Mouse (Mus musculus) MEL (cell line): Measurements from ENCODE around the gene Cps1. TPM values are rescaled to one million over a fixed set of nuclear protein-coding genes. Genes with fewer than 3 reads are reported as not detected.

Experiments used
- DNase-seq: peaks from one replicate; pipeline ENCODE4 v3.0.0; 2011; ENCODE audit warnings: low read depth, low spot score
- H3K27ac ChIP-seq: 2 replicates; pipeline ENCODE4 v1.5.1; 2012; ENCODE audit warnings: low read depth, mild to moderate bottlenecking, control low read depth, low read length, moderate library complexity; ENCODE audit not compliant: control insufficient read depth
- H3K27me3 ChIP-seq, 2 experiments: fragments of 150-350 bp in 1 of 2; sonication (generic) in 1 of 2; 2 replicates each; pipeline ENCODE4 v1.6.1; 2012; ENCODE audit warnings: low read length in 2 of 2, mild to moderate bottlenecking in 2 of 2, improper control_type of control experiment in 1 of 2, moderate library complexity in 1 of 2; ENCODE audit not compliant: insufficient read depth in 2 of 2, control insufficient read depth in 1 of 2
- H3K36me3 ChIP-seq, 2 experiments: 2 replicates each; pipeline ENCODE4 v1.6.1; 2012 to 2014; ENCODE audit warnings: low read length in 2 of 2, improper control_type of control experiment in 1 of 2, inconsistent platforms in 1 of 2, mild to moderate bottlenecking in 1 of 2; ENCODE audit not compliant: insufficient read depth in 2 of 2, control insufficient read depth in 1 of 2
- H3K4me1 ChIP-seq, 2 experiments: fragments of 150-350 bp in 1 of 2; sonication (generic) in 1 of 2; 2 replicates each; pipeline ENCODE4 v1.6.1; 2012; ENCODE audit warnings: low read length in 2 of 2, improper control_type of control experiment in 1 of 2, mild to moderate bottlenecking in 1 of 2; ENCODE audit not compliant: insufficient read depth in 2 of 2, control insufficient read depth in 1 of 2
- H3K4me3 ChIP-seq, 2 experiments: fragments of 150-350 bp in 1 of 2; sonication (generic) in 1 of 2; 2 replicates each; pipeline ENCODE4 v1.5.1; 2012; ENCODE audit warnings: low read depth in 2 of 2, low read length in 2 of 2, mild to moderate bottlenecking in 2 of 2, moderate library complexity in 2 of 2, control low read depth in 1 of 2, improper control_type of control experiment in 1 of 2; ENCODE audit not compliant: control insufficient read depth in 1 of 2, insufficient read depth in 1 of 2
- H3K79me2 ChIP-seq: 2 replicates; pipeline ENCODE4 v1.6.1; 2012; ENCODE audit warnings: mild to moderate bottlenecking, low read length, moderate library complexity; ENCODE audit not compliant: control insufficient read depth, poor library complexity, insufficient read depth
- H3K9ac ChIP-seq: 2 replicates; pipeline ENCODE4 v1.6.1; 2012; ENCODE audit warnings: low read depth, mild to moderate bottlenecking, control low read depth, low read length, moderate library complexity; ENCODE audit not compliant: control insufficient read depth, poor library complexity, severe bottlenecking
- H3K9me3 ChIP-seq: fragments of 150-350 bp; sonication (generic); replicated peaks from 2 replicates; pipeline ENCODE4 v1.6.1; 2012; ENCODE audit warnings: mild to moderate bottlenecking, low read length, improper control_type of control experiment, moderate library complexity; ENCODE audit not compliant: insufficient read depth
- BHLHE40 ChIP-seq: IDR thresholded peaks from 2 replicates; pipeline ENCODE4 v1.6.1; 2012; ENCODE audit warnings: low read depth, mild to moderate bottlenecking, inconsistent platforms, low read length, improper control_type of control experiment, borderline replicate concordance
- EP300 ChIP-seq, 2 experiments: IDR thresholded peaks; 2 replicates each; pipeline ENCODE4 v1.6.1; 2011; ENCODE audit warnings: improper control_type of control experiment in 2 of 2, low read length in 2 of 2, low read depth in 1 of 2, mild to moderate bottlenecking in 1 of 2
- ETS1 ChIP-seq: IDR thresholded peaks from 2 replicates; pipeline ENCODE4 v1.6.1; 2012; ENCODE audit warnings: low read depth, mild to moderate bottlenecking, inconsistent platforms, low read length, improper control_type of control experiment, moderate library complexity
- GABPA ChIP-seq: IDR thresholded peaks from 2 replicates; pipeline ENCODE4 v1.6.1; 2012; ENCODE audit warnings: low read depth, mild to moderate bottlenecking, inconsistent platforms, low read length, improper control_type of control experiment, moderate library complexity
- GATA1 ChIP-seq: IDR thresholded peaks from 2 replicates; pipeline ENCODE4 v1.6.1; 2011; ENCODE audit warnings: low read depth, low read length, improper control_type of control experiment
- HCFC1 ChIP-seq: IDR thresholded peaks from 2 replicates; pipeline ENCODE4 v1.6.1; 2012; ENCODE audit warnings: low read depth, mild to moderate bottlenecking, inconsistent platforms, low read length, improper control_type of control experiment, moderate library complexity
- MAX ChIP-seq: IDR thresholded peaks from 2 replicates; pipeline ENCODE4 v1.6.1; 2011; ENCODE audit warnings: low read length, improper control_type of control experiment
- MEF2A ChIP-seq: IDR thresholded peaks from 2 replicates; pipeline ENCODE4 v1.6.1; 2014; ENCODE audit warnings: low read depth, mild to moderate bottlenecking, inconsistent platforms, low read length, improper control_type of control experiment; ENCODE audit not compliant: poor library complexity, insufficient replicate concordance, severe bottlenecking; ENCODE audit errors: extremely low read depth
- POLR2AphosphoS5 ChIP-seq: IDR thresholded peaks from 2 replicates; pipeline ENCODE4 v1.6.1; 2012; ENCODE audit warnings: low read depth, borderline replicate concordance, mild to moderate bottlenecking, inconsistent platforms, low read length, moderate library complexity, mixed read lengths
- RCOR1 ChIP-seq: IDR thresholded peaks from 2 replicates; pipeline ENCODE4 v1.6.1; 2012; ENCODE audit warnings: low read depth, mild to moderate bottlenecking, inconsistent platforms, low read length, improper control_type of control experiment
- SIN3A ChIP-seq: IDR thresholded peaks from 2 replicates; pipeline ENCODE4 v1.6.1; 2012; ENCODE audit warnings: low read length, improper control_type of control experiment, inconsistent platforms
- TCF12 ChIP-seq: IDR thresholded peaks from 2 replicates; pipeline ENCODE4 v1.6.1; 2014; ENCODE audit warnings: low read depth, mild to moderate bottlenecking, inconsistent platforms, low read length, improper control_type of control experiment, moderate library complexity
- UBTF ChIP-seq: IDR thresholded peaks from 2 replicates; pipeline ENCODE4 v1.6.1; 2012; ENCODE audit warnings: low read depth, mild to moderate bottlenecking, inconsistent platforms, low read length, improper control_type of control experiment, moderate library complexity, borderline replicate concordance; ENCODE audit not compliant: insufficient read depth
- USF1 ChIP-seq: IDR thresholded peaks from 2 replicates; pipeline ENCODE4 v1.6.1; 2014; ENCODE audit warnings: low read depth, mild to moderate bottlenecking, inconsistent platforms, low read length, improper control_type of control experiment, moderate library complexity
- ZMIZ1 ChIP-seq: IDR thresholded peaks from 2 replicates; pipeline ENCODE4 v1.6.1; 2012; ENCODE audit warnings: low read depth, mild to moderate bottlenecking, inconsistent platforms, low read length, improper control_type of control experiment, moderate library complexity
- polyA plus RNA-seq, 2 experiments: library from polyadenylated mRNA; stranded (reverse) in 1 of 2; unstranded in 1 of 2; fragments of >175 nt in 1 of 2; fragments of >200 nt in 1 of 2; gene quantifications; 2 replicates each; pipeline versions ENCODE4 v1.2.1 to v1.2.4; 2012; ENCODE audit warnings: low replicate concordance in 2 of 2, low read depth in 1 of 2; ENCODE audit not compliant: insufficient read length in 2 of 2, insufficient read depth in 1 of 2, missing spikeins in 1 of 2
- total RNA-seq: library from RNA; depleted of rRNA; stranded (reverse); fragments of 300-350 nt; gene quantifications from 2 replicates; pipeline ENCODE4 v1.2.3, GENCODE M21; 2012

The Cps1 gene
- total and polyA plus RNA-seq, 3 experiments: not detected

DNA sequence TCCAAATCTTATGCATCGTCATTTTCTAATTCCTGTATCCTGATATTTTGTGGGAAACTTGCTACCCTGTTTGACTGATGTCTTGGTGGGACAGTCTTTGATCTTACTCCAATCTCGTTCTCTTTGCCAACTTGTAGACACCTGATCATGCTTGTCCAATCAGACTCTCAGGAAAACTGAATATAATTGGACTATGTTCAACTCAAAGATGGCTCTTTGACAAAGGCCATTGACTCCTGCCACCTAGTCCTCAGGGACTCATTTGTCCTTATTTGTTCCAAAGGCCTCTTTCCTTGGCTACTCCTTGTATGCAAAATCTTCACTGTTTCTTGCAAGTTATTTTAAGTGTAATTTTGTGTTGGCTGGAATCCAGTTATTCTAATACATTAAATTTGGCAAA is 44.2 kb upstream of the Cps1 start:
- H3K9ac ChIP-seq: no peak overlapping the region
- no peaks in the 10 kb centered on the region for H3K27me3 ChIP-seq
- no peaks in the 10 kb centered on the region for H3K9me3 ChIP-seq
- DNase-seq: no peak
- H3K4me1 ChIP-seq: peaks cover 0 to 4% of the 10 kb centered on the region in 2 experiments; a peak in 1 of 4 replicates
- H3K79me2 ChIP-seq: no peaks in the 10 kb centered on the region
- H3K36me3 ChIP-seq: no peaks in the 10 kb centered on the region
- TF ChIP-seq ETS1 (no peak), POLR2AphosphoS5 (no peak), USF1 (no peak), TCF12 (no peak), MEF2A (no peak), MAX (no peak), ZMIZ1 (no peak), GABPA (no peak), HCFC1 (no peak), RCOR1 (no peak), EP300 (IDR thresholded peaks at IDR 0.05; ENCODE audit: low read depth in 1 of 2, low read length in 2 of 2) (no peak), BHLHE40 (no peak), SIN3A (no peak)
- no peak overlapping the region for H3K4me3 ChIP-seq
- H3K27ac ChIP-seq: no peak overlapping the region

GRCm38 (mm10) chr1:67079146-67079545 is 43.7 kb upstream of the Cps1 start:
- Histone ChIP-seq H3K9ac (no peak overlapping the region), H3K79me2 (no peaks in the 10 kb centered on the region), H3K9me3 (no peaks in the 10 kb centered on the region), H3K4me1 (peaks cover 0 to 4% of the 10 kb centered on the region in 2 experiments; a peak in 1 of 4 replicates), H3K27ac (no peak overlapping the region), H3K36me3 (no peaks in the 10 kb centered on the region), H3K27me3 (no peaks in the 10 kb centered on the region), H3K4me3 (no peak overlapping the region)
- TF ChIP-seq ETS1: 0 out of 2 replicates have a peak, but pooled peaks have one; percentile 11
- TF ChIP-seq TCF12: peak; percentile 61; the same call in 1 of the 2 replicates
- TF ChIP-seq EP300 (IDR thresholded peaks at IDR 0.05; ENCODE audit: low read depth in 1 of 2, low read length in 2 of 2): peak; percentile 35 to 60; a peak in 2 of 4 replicates
- TF ChIP-seq USF1: no peak
- TF ChIP-seq UBTF: no peak
- 0 out of 2 replicates have a peak, but pooled peaks have one; percentile 24 for TF ChIP-seq GATA1
- peak; percentile 24 for DNase-seq
